Mouse (Mus musculus): ENCODE measurements around the gene Rps18.

Rps18 gene

DNA sequence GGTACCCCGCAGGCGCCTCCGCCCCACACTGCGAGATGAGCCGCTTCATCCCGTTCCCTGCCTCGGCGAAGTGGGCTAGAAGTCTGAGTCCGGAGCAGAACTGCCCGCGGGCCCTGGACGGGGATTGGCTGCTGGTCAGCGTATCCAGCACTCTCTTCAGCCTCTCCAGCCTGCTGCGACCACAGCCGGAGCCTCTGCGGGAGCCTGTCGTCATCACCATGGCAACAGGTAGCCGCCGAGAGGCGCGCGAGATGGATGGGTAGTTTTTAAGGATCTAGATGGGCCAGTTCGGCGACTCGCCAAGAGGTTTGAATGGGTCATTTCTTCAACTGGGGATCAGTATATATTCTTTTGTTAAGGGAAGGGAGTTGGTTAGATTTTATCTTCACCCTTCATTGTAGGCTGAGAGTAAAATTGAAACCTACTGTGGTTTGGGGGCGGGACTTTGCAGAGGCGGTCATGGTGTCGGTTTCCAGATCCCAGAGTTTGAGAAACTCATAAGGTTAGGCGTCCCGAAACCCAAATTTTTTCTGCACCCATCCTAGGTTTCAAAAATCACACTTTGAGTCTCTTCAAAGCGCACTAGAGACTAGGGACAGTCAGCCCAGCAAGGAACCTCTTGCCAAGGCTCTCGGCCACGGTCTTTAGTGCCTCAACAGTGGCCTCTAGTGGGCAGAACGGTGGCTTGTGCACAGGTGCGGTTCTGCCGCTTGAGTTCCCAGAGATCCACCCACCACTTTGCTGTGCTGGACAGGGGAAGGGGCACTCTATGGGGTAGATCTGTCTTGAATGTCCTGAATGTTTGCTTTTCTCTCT is 35.3 kb downstream of the Rps18 start:
- DNase-seq (ENCODE audit: low read depth, low spot score) = peak; percentile 90

DNA sequence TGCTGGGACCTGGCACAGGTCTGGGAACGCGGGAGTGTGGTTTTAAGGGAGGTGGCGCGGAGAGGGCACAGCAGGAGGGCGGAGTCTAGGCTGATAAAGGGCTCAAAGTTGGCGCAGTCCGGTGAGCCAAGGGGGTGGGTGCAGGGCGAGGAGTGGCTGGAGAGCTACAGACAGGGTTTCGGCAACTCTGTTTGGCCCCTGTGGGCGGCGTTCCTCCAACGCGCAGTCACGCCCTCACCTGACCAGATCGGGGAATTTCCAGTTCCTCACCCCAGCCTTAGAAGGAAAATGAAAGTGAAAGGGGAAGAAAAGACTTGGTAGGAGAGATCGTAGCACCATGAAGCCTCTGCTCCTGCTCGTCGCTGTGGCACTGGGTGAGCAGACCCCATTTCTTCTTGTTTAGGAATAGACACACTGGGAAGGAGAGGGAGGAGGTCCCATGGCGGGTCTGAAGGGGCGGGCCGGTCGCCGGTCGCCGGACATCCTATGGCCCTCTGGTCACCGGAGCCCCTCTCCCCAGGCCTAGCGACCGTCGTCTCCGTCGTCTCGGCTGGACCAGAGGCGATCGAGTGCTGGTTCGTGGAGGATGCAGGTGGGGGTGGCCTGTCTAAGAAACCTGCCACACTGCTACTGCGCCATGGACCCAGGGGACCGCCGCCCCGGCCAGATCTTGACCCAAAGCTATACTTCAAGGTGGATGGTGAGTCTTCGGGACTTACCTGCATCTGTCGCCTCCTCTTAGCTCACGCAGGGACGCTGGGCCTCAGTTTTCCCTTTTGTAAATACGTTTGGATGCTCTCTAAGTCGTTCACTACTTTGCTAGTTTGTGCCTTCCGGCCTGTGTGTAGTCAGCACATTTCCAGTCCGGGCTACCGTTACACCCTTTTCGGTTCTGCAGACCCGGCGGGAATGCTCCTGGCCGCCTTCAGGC is 36.2 kb downstream of the Rps18 start:
- DNase-seq (ENCODE audit: low read depth, low spot score) = peak; percentile 89

DNA sequence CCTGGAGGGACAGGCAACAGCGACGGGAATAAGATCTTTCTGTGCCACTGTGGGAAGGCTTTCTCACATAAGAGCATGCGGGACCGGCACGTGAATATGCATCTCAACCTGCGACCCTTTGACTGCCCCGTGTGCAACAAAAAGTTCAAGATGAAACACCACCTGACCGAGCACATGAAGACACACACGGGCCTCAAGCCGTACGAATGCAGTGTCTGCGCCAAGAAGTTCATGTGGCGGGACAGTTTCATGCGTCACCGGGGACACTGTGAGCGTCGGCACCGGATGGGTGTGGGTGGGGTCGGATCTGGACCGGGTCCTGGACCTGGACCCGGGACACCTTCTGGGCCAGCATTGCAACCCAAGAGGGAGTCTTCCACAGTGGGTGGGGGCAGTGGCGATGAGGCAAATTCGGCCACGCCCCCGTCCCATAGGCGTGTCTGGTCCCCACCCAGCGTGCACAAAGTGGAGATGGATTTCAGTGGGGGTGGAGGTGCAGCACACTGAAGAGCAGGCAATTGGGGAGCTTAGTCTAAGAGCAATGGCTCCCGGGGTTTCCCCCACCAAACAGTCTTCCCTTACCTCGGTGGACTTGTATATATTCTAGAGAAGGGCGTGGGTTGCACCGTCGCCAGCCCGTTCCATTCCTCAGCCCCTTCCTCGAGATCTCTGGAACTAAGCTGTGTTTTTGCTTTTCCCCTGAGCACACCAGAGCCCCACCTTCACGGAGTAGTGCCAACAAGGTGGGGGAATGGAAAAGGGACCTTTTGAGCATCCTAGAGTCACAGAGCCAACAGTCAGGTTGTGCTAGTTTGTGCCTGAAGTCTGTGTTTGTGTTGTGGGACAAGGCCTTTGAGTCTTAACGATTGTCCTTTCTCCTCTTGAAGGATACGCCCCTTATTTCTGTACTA is 37.3 kb downstream of the Rps18 start:
- peak; percentile 69 for DNase-seq (ENCODE audit: low read depth, low spot score)

DNA sequence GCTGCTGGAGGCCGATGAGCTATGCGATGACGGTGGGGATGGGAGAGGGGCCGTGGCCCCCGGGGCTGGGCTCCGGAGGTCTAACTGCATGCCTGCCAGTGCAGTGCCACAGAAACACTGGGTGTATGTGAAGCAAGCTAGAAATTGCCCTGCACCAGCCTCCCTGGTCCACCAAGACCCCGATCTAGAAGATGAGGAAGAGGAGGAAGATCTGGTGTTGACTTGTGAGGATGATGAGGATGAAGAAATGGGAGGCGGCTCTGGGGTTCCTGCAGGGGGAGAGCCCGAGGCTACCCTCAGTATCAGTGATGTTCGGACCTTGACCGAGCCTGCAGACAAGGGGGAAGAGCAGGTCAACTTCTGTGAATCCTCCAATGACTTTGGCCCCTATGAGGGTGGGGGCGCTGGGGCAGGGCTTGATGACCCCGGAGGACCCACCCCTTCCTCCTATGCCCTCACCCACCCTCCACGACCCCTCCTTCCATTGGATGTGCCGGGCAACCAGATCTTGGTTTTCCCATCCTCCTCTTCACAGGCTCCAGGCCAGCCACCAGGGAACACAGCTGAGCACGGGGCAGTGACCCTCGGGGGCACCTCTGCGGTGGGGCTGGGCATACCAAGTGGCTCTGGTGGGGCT is 38.0 kb downstream of the Rps18 start:
- DNase-seq (ENCODE audit: low read depth, low spot score) = no peak

DNA sequence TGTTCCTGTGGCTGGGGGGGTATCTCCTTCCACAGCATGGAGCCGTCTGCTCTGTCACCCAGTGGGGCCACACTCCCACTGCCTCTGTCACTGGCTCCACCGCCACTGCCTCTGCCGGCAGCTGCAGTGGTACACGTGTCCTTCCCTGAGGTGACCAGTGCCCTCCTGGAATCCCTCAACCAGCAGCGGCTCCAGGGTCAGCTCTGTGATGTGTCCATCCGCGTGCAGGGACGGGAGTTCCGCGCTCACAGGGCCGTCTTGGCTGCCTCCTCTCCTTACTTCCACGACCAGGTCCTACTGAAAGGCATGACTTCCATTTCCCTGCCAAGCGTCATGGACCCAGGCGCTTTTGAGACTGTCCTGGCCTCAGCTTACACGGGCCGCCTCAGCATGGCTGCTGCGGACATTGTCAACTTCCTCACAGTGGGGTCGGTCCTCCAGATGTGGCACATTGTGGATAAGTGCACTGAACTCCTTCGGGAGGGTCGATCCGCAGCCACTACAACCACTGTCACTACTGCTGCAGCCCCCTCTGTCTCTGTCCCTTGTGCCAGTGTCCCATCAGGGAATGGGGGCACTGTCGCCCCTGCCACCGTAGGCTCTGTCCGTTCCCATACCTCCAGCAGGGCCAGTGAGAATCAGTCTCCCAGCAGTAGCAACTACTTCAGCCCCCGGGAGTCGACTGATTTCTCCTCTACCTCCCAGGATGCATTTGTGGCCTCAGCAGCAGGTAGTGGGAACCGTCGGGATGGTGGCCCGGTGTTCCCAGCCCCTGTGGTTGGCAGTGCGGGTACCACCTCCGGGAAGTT is 38.8 kb downstream of the Rps18 start:
- no peak for DNase-seq (ENCODE audit: low read depth, low spot score)

DNA sequence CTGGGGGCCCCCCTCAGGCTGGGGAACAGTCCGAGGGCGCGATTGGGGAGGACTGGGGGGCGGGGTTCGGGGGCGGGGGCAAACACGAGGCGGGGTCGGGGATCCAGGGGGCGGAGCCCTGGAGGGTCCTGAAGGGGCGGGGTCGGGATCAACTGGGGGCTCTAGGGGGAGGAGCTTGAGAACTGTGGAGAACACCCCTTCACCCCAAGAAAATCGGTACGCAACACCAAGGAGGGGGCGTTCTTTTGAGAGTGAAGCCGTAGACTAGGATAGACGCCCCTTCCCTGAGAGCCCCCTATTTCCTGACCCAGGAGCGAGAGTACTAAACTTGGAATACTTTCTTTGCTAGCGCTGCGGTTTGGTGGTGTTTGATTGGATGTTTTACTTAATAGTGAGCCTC is 39.5 kb downstream of the Rps18 start:
- DNase-seq (ENCODE audit: low read depth, low spot score) = peak; percentile 80

DNA sequence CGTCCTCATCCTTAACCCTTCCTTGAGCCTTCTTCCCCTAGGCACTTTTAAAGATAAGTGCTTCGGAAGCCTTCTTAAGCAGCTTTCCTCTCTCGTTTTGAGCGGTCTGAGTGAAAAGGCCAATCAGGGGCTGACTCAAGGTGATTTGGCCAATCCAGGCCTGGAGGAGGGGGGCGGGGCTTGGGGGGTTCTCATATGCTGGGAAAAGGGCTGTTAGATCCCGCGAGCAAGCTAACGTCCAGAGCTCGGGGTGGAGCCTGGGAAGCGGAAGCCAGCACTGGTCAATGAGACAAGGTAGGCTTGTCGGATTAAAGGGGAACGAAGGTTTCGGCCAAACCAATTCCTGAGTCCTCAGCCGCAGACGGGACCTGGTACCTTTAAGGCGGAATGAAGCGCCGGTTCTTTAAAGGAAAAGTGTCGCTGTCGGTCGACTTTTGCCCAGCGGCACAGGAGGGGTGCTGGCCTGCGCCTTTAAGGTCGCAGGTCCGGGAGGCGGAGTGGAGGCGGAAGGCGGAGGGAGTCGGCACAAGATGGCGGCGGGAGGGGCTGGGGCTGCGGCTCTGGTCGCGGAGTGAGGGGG is 40.0 kb downstream of the Rps18 start, which contains the start of the genes Tapbp and Zbtb22:
Gene Tapbp (plus strand): TSS at position 229 of the 580 bp plus-strand sequence.
Gene Zbtb22 (plus strand): TSS at position 234 of the 580 bp plus-strand sequence.
- peak; percentile 100 for DNase-seq (ENCODE audit: low read depth, low spot score)

DNA sequence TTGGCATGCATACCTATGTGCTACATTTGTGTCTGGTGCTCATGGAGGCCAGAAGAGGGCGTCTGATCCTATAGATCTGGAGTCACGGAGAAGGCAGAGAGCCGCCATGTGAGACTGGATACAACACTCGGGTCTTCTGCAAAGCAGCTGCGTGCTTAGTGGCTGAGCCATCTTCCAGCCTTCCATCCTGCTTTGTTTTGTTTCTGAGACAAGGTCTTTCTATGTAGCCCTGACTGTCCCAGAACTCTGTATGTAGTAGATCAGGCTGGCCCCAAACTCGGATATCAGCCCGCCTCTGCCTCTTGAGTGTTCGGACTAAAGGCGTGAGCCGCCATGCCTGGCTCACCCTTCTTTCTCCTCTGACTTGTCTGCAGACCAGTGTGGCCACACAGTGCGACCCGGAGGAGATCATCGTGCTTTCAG is 40.8 kb downstream of the Rps18 start:
- peak; percentile 88 for DNase-seq (ENCODE audit: low read depth, low spot score)

DNA sequence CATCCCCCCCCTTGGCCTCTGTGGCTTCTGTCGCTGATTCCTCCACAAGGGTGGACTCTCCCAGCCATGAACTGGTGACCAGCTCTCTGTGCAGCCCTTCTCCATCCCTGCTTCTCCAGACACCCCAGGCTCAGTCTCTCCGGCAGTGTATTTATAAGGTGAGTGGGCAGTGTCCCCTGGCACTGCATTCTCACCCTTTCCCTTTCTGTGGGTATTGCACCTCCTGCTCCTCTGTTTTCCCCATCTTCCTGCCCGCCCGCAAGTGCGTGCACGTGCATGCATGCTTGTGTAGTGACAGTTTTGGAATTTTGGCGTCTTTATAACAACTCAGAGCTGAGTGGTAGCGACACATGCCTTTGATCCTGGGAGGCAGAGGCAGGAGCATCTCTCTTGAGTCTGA is 41.9 kb downstream of the Rps18 start:
- no peak for DNase-seq (ENCODE audit: low read depth, low spot score)

DNA sequence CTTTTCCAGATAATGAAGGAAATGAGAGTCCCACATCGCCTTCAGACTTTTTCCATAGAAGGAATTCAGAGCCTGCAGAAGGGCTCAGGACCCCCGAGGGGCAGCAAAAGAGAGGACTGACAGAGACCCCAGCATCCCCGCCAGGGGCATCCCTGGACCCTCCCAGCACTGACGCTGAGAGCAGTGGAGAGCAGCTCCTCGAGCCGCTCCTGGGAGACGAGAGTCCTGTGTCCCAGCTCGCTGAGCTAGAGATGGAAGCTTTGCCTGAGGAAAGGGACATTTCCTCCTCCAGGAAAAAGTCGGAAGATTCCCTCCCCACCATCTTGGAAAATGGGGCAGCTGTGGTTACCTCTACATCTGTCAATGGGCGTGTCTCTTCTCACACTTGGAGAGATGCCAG is 42.5 kb downstream of the Rps18 start:
- DNase-seq (ENCODE audit: low read depth, low spot score) = no peak

DNA sequence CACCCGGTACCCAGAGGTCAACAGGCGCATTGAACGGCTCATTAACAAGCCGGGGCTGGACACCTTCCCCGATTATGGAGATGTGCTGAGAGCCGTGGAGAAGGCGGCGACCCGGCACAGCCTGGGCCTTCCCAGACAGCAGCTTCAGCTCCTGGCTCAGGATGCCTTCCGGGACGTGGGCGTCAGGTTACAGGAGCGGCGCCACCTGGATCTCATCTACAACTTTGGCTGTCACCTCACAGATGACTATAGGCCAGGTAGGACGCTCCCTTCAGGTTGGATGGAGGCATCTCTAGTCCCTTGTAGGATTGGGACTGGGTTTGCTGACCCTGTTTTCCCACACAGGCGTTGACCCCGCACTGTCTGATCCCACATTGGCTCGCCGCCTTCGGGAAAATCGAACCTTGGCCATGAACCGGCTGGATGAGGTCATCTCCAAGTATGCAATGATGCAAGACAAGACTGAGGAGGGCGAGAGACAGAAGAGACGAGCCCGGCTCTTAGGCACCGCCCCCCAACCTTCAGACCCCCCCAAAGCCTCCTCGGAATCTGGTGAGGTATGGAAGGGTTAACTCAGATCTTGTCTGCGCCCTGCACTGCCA is 43.9 kb downstream of the Rps18 start:
- peak; percentile 56 for DNase-seq (ENCODE audit: low read depth, low spot score)

DNA sequence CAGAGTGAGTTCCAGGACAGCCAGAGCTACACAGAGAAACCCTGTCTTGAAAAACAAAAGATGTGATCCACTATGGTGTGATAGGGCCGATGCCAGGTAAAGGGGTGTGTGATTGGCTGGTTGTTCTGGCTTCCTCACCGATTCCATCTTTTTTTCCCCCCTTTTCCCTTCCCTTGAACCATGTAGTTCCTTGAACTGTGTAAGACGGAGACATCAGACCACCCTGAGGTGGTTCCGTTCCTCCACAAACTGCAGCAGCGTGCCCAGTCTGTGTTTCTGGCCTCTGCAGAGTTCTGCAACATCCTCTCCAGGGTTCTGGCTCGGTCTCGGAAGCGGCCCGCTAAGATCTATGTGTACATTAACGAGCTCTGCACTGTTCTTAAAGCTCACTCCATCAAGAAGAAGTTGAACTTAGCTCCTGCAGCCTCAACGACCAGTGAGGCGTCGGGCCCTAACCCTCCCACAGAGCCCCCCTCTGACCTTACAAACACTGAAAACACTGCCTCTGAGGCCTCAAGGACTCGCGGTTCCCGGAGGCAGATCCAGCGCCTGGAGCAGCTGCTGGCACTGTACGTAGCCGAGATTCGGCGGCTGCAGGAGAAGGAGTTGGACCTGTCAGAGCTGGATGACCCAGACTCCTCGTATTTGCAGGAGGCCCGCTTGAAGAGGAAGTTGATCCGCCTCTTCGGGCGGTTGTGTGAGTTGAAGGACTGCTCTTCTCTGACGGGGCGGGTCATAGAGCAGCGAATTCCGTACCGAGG is 44.6 kb downstream of the Rps18 start:
- peak; percentile 40 for DNase-seq (ENCODE audit: low read depth, low spot score)

DNA sequence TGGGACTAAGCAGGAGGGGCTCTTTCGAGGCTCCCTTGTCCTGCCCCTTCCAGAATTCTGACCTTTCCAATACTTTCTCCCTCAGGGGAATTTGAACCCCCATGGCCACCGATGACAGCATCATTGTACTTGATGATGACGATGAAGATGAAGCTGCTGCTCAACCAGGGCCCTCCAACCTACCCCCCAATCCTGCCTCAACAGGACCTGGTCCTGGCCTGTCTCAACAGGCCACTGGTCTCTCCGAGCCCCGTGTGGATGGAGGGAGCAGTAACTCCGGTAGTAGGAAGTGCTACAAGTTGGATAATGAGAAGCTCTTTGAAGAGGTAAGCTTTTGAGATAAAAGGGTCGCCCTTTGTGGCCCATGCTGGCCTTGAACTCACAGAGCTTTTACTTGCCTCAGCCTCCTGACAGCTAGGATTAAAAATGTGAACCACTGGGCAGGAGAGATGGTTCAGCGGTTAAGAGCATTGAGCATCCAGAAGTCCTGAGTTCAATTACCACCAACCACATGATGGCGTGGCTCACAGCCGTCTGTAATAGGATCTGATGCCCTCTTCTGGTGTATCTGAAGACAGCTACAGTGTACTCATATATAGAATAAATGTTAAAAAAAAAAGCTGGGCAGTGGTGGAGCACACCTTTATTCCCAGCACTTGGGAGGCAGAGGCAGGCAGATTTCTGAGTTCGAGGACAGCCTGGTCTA is 45.3 kb downstream of the Rps18 start:
- DNase-seq (ENCODE audit: low read depth, low spot score) = peak; percentile 52

DNA sequence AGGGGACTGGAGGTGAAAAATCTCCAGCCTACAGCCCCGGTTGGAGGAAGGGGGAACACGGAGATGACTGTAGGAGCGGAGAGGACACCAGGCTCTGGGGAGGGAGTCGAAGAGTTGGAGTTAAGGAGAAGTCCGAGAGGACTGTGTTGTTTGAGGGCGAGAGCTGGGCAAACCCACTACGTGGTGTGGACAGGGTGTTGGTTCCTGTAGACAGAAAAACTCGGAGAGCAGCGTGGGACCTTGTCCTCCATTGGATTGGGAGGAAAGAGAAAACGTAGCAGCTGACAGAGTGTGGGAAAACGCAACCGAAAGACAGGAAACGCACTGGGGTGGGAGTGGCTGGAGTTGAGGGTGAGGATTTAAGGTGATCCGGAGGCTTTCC is 45.9 kb downstream of the Rps18 start:
- peak; percentile 82 for DNase-seq (ENCODE audit: low read depth, low spot score)

DNA sequence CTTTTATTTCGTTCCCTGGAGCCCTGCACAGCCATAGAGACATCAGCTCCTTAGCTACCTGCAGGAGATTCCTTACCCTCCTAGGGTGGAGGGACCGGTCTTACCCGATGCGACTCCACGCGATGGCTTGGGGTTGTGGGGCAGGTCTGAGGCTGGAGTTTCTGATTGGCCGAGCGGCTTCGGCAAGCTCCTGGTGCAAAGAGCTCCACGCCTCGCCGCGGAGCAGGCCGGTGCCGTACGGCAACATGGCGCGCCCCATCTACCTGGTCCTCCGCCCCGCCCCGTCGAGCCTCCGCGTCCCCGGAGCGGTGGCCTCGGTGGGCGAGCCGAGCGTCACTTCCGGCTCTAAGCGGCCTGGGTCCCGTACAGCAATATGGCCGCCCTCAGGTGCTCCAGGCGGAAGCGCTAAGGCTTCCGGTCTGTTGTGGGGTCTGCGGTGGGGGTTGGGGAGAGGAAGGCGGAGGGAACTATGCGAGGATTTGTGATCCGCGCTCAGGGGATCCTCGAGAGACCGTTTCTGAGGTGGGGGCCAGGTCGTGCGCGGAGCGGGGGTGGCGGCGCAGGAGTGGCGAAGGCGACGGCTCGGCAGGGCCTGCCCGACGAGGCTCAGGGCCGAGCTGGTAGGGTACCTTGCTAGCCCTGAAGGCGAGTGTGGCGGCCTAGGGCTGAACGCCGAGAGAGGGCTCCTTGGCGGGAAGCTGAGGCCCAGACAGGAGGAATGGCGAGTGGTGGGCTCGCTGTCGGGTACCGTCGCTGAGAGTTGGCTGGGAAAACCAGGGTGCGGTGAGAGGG is 46.5 kb downstream of the Rps18 start, which contains the start of gene Daxx:
Gene Daxx (plus strand): TSS at position 338 of the 792 bp plus-strand sequence.
- DNase-seq (ENCODE audit: low read depth, low spot score) = peak; percentile 98

DNA sequence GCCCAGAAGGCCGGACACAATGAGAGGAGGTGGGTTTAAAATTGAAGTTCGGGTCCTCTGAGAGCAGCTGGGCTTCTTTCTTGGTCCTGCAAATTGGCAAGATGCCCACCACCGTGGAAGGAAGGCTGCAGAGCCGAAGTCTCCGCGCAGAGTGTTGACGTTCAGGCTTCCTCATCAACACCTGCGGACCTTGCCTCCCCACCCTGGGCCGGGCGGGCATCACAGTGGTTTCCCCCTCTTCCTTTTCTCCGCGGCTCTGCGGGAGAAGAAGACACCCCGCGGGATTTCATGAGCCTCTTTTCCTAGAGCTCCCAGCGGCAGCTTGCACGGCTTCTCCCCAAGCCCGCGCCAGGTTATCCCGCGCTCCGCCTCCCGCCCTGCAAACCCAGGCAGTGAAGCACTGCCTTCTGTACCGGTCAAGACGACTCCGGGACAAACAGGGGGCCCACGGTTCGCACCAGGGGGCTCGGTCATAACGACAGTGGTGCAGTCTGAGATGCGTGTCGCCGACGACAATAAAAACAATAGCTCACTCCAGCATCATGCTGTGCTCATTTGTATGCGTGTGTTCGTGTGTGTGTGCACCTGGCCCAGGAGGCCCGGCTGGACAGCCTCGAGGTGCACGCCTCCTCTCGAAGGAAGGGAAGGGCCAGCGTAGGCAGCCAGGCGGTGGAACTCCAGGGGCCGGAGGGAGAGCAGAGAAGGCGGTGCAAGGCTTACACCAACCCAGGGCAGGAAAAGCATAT is 47.3 kb downstream of the Rps18 start:
- DNase-seq (ENCODE audit: low read depth, low spot score) = peak; percentile 75

All from R1 (cell line).